Mouse (Mus musculus) embryonic facial prominence, embryonic 14.5 days (tissue): ENCODE measurements around the gene Limd1. TPM values are rescaled to one million over a fixed set of nuclear protein-coding genes. Genes with fewer than 3 reads are reported as not detected.

Experiments used
- ATAC-seq: fragments of 200-750 bp; cut with Nextera tagmentation; 2 replicates; pipeline ENCODE4 v1.8.0; 2017; ENCODE audit warnings: low read depth, moderate number of reproducible peaks, moderate TSS enrichment
- DNase-seq: peaks from one replicate; pipeline ENCODE4 v3.0.0-alpha.2; 2015; ENCODE audit warnings: low spot score
- H3K27ac ChIP-seq: fragments of 300-500 bp; sonication (generic); replicated peaks from 2 replicates; pipeline ENCODE4 v1.5.1; 2014; ENCODE audit warnings: low read depth, mild to moderate bottlenecking, low read length, moderate library complexity
- H3K27me3 ChIP-seq: fragments of 300-500 bp; sonication (generic); replicated peaks from 2 replicates; pipeline ENCODE4 v1.6.1; 2014; ENCODE audit warnings: low read length; ENCODE audit not compliant: control insufficient read depth, insufficient read depth
- H3K36me3 ChIP-seq: fragments of 300-500 bp; sonication (generic); 2 replicates; pipeline ENCODE4 v1.6.1; 2014; ENCODE audit warnings: low read length, mixed read lengths; ENCODE audit not compliant: control insufficient read depth, insufficient read depth
- H3K4me1 ChIP-seq: fragments of 300-500 bp; sonication (generic); 2 replicates; pipeline ENCODE4 v1.6.1; 2014; ENCODE audit warnings: antibody characterized with exemption, low read length; ENCODE audit not compliant: control insufficient read depth, insufficient read depth
- H3K4me2 ChIP-seq: fragments of 300-500 bp; sonication (generic); 2 replicates; pipeline ENCODE4 v1.6.1; 2014; ENCODE audit warnings: low read depth, mild to moderate bottlenecking, low read length, moderate library complexity, mixed read lengths
- H3K4me3 ChIP-seq: fragments of 300-500 bp; sonication (generic); 2 replicates; pipeline ENCODE4 v1.5.1; 2014; ENCODE audit warnings: low read depth, mild to moderate bottlenecking, low read length
- H3K9ac ChIP-seq: fragments of 300-500 bp; sonication (generic); 2 replicates; pipeline ENCODE4 v1.6.1; 2014; ENCODE audit warnings: low read depth, mild to moderate bottlenecking, low read length, moderate library complexity, mixed read lengths
- H3K9me3 ChIP-seq: fragments of 300-500 bp; sonication (generic); 2 replicates; pipeline ENCODE4 v1.6.1; 2016; ENCODE audit warnings: low read length; ENCODE audit not compliant: control insufficient read depth
- WGBS: fragments of 180-500 bp; shearing (Covaris S2); extraction: QIAGEN DNeasy Blood & Tissue Kit; methylation state at CpG from one replicate; pipeline ENCODE4 v1.1.7; 2014; 5-methylcytosine and 5-hydroxymethylcytosine counted together
- polyA plus RNA-seq: library from polyadenylated mRNA; unstranded; fragments of >200 nt; fragmentation: Nextera tagmentation; extraction: Ambion mirVana; gene quantifications from 2 replicates; pipeline ENCODE4 v1.2.1, GENCODE M21; 2014

Limd1 gene
- polyA plus RNA-seq, 1 experiment from 2014 or later: 56.5 TPM

DNA sequence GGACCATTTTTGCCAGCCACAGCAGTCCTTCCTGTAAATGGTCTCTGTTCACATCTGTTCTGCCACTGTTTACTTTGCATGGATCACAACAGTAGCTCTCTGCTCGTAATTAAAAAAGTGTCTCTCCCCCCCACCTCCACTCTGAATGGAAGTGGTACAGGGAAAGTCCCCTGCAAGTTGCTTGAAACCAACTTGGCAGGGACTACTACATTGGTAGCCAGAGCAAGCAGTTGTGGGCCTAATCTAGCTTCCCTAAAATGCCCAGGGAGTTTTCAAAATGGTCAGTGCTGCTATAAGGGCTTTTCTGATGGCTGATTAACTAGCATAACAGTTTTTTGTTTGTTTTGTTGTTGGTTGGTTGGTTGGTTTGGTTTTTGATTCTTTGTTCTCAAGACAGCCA, 60.6 kb downstream of the Limd1 start:
- H3K9me3 ChIP-seq: no peaks in the 10 kb centered on the region
- no peak overlapping the region for H3K4me3 ChIP-seq
- DNase-seq: no peak
- peaks cover 14% of the 10 kb centered on the region; the same call in 1 of the 2 replicates for H3K36me3 ChIP-seq
- WGBS: 28% methylated on average over 1 of the region's 1 CpGs
- H3K4me2 ChIP-seq: no peak overlapping the region
- H3K9ac ChIP-seq: no peak overlapping the region
- no peaks in the 10 kb centered on the region for H3K27me3 ChIP-seq
- no peaks in the 10 kb centered on the region for H3K4me1 ChIP-seq
- no peak overlapping the region for H3K27ac ChIP-seq
- ATAC-seq: no peak

DNA sequence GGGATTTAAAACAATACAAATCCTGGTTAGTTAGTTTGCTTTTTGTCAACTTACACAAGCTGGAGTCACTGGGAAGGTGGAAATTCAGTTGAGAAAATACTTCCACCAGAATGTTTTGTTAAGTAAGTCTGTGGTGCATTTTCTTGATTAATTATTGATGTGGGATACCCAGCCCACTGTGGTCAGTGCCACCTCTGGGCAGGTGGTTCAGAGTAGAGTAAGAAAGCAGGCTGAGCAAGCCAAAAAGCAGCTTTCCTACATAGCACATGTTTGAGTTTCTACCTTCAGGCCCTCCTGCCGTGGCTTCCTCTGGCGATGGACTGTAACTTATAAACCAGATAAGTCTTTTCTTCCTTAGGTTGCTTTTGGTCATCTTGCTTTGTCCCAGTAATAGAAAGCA, 61.3 kb downstream of the Limd1 start:
- Histone ChIP-seq H3K4me2 (no peak overlapping the region), H3K9ac (no peak overlapping the region), H3K27ac (no peak overlapping the region), H3K9me3 (no peaks in the 10 kb centered on the region), H3K36me3 (peaks cover 14% of the 10 kb centered on the region; the same call in 1 of the 2 replicates), H3K27me3 (no peaks in the 10 kb centered on the region), H3K4me3 (no peak overlapping the region), H3K4me1 (no peaks in the 10 kb centered on the region)
- DNase-seq: no peak
- ATAC-seq: no peak
- 83% methylated on average over 2 of the region's 2 CpGs for WGBS

DNA sequence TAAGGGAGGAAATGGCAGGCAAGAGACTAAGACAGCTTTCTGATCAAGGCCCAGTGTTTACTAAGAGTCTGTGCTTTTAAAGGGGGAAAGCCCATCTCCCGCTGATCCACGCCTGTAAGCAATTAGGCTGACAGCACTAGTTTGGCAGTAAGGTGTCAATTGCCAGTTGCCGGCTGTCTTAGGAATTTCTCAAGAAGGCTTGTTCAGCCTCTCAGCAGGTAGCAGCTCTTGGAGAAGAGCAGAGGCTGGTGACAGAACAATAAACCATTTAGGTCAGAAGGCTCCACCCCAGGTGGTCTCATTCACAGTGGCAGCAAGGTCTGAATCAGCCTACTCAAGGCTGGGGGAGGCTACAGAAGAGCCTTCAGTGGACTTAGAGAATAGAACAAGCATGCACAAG, 76.1 kb downstream of the Limd1 start:
- no peaks in the 10 kb centered on the region for H3K27me3 ChIP-seq
- H3K9me3 ChIP-seq: no peaks in the 10 kb centered on the region
- no peak for ATAC-seq
- H3K4me1 ChIP-seq: no peaks in the 10 kb centered on the region
- no peak overlapping the region for H3K9ac ChIP-seq
- DNase-seq: peak; percentile 7
- no peak overlapping the region for H3K4me3 ChIP-seq
- H3K4me2 ChIP-seq: no peak overlapping the region
- H3K36me3 ChIP-seq: peaks cover 84% of the 10 kb centered on the region
- 21% methylated on average over 3 of the region's 3 CpGs for WGBS
- H3K27ac ChIP-seq: no peak overlapping the region

Other genes with a start within 250 kb of the Limd1 start
- 13.1 and 15.4 TPM in 2 replicates for gene Tmem158, start 217.9 kb upstream of the Limd1 start, polyA plus RNA-seq
- gene Lars2, start 111.8 kb upstream of the Limd1 start, polyA plus RNA-seq: 1,681 and 1,840 TPM in 2 replicates
- gene Sacm1l, start 51.1 kb downstream of the Limd1 start, polyA plus RNA-seq: 52.2 and 53.3 TPM in 2 replicates
- gene Slc6a20b, start 153.9 kb downstream of the Limd1 start, polyA plus RNA-seq: 0.10 and 0.17 TPM in 2 replicates
- gene Ccr9, start 199.7 kb downstream of the Limd1 start, polyA plus RNA-seq: 0.12 and 0.24 TPM in 2 replicates
- 0.99 and 1.5 TPM in 2 replicates for gene Slc6a20a, start 200.2 kb downstream of the Limd1 start, polyA plus RNA-seq
- 68.4 and 72.1 TPM in 2 replicates for gene Lztfl1, start 239.0 kb downstream of the Limd1 start, polyA plus RNA-seq